Mouse (Mus musculus): ENCODE data around the gene Eml5. TPM values are rescaled to one million over a fixed set of nuclear protein-coding genes. Genes with fewer than 3 reads are reported as not detected.

The Eml5 gene
- polyA plus RNA-seq, 1 experiment from 2014 or later = 4.9 TPM

- Histone ChIP-seq H3K9ac (no peak overlapping the region), H3K4me1 (ENCODE audit: insufficient read depth) (no peaks in the 10 kb centered on the region), H3K4me3 (ENCODE audit: low read depth, low read length) (no peak overlapping the region), H3K4me2 (no peak overlapping the region), H3K27ac (ENCODE audit: low read depth) (no peak overlapping the region), H3K36me3 (ENCODE audit: insufficient read depth) (no peaks in the 10 kb centered on the region), H3K27me3 (ENCODE audit: insufficient read depth, low read length) (no peaks in the 10 kb centered on the region), H3K9me3 (ENCODE audit: low read depth, low read length) (no peaks in the 10 kb centered on the region)
- 50% methylated on average over 2 of the region's 2 CpGs for WGBS
- ATAC-seq (ENCODE audit: insufficient read depth) = no peak
- DNase-seq = no peak
- no peak for TF ChIP-seq CTCF (IDR thresholded peaks at IDR 0.05; ENCODE audit: low read depth)
Observed at GRCm38 (mm10) chr12:98875216-98875615, 26.1 kb downstream of the Eml5 start.

- Histone ChIP-seq H3K9ac (no peak overlapping the region), H3K4me2 (no peak overlapping the region), H3K4me3 (ENCODE audit: low read depth, low read length) (no peak overlapping the region), H3K36me3 (ENCODE audit: insufficient read depth) (no peaks in the 10 kb centered on the region), H3K4me1 (ENCODE audit: insufficient read depth) (no peaks in the 10 kb centered on the region), H3K27ac (ENCODE audit: low read depth) (no peak overlapping the region), H3K9me3 (ENCODE audit: low read depth, low read length) (no peaks in the 10 kb centered on the region), H3K27me3 (ENCODE audit: insufficient read depth, low read length) (no peaks in the 10 kb centered on the region)
- no peak for ATAC-seq (ENCODE audit: insufficient read depth)
- WGBS = 86% methylated on average over 10 of the region's 10 CpGs
- TF ChIP-seq CTCF (IDR thresholded peaks at IDR 0.05; ENCODE audit: low read depth) = no peak
- no peak for DNase-seq
Observed at GRCm38 (mm10) chr12:98872836-98873235, 28.4 kb downstream of the Eml5 start.

GRCm38 (mm10) chr12:98863436-98863835 lies 37.8 kb downstream of the Eml5 start:
- Histone ChIP-seq H3K9me3 (ENCODE audit: low read depth, low read length) (no peaks in the 10 kb centered on the region), H3K27ac (ENCODE audit: low read depth) (no peak overlapping the region), H3K27me3 (ENCODE audit: insufficient read depth, low read length) (no peaks in the 10 kb centered on the region), H3K9ac (no peak overlapping the region), H3K4me1 (ENCODE audit: insufficient read depth) (no peaks in the 10 kb centered on the region), H3K36me3 (ENCODE audit: insufficient read depth) (no peaks in the 10 kb centered on the region), H3K4me3 (ENCODE audit: low read depth, low read length) (no peak overlapping the region), H3K4me2 (no peak overlapping the region)
- ATAC-seq (ENCODE audit: insufficient read depth) (no peak), DNase-seq (no peak)
- 80% methylated on average over 4 of the region's 4 CpGs for WGBS
- no peak for TF ChIP-seq CTCF (IDR thresholded peaks at IDR 0.05; ENCODE audit: low read depth)

GRCm38 (mm10) chr12:98860316-98860715 lies 41.0 kb downstream of the Eml5 start:
- H3K9ac ChIP-seq = no peak overlapping the region
- DNase-seq = no peak
- ATAC-seq (ENCODE audit: insufficient read depth) = no peak
- no peaks in the 10 kb centered on the region for H3K9me3 ChIP-seq (ENCODE audit: low read depth, low read length)
- H3K4me3 ChIP-seq (ENCODE audit: low read depth, low read length) = no peak overlapping the region
- 83% methylated on average over 2 of the region's 2 CpGs for WGBS
- H3K4me2 ChIP-seq = no peak overlapping the region
- no peaks in the 10 kb centered on the region for H3K4me1 ChIP-seq (ENCODE audit: insufficient read depth)
- no peaks in the 10 kb centered on the region for H3K36me3 ChIP-seq (ENCODE audit: insufficient read depth)
- TF ChIP-seq CTCF (IDR thresholded peaks at IDR 0.05; ENCODE audit: low read depth) = no peak
- H3K27ac ChIP-seq (ENCODE audit: low read depth) = no peak overlapping the region
- H3K27me3 ChIP-seq (ENCODE audit: insufficient read depth, low read length) = no peaks in the 10 kb centered on the region

GRCm38 (mm10) chr12:98850767-98851166 lies 50.5 kb downstream of the Eml5 start:
- Histone ChIP-seq H3K27me3 (ENCODE audit: insufficient read depth, low read length) (no peaks in the 10 kb centered on the region), H3K4me2 (no peak overlapping the region), H3K36me3 (ENCODE audit: insufficient read depth) (no peaks in the 10 kb centered on the region), H3K4me1 (ENCODE audit: insufficient read depth) (no peaks in the 10 kb centered on the region), H3K4me3 (ENCODE audit: low read depth, low read length) (no peak overlapping the region), H3K9ac (no peak overlapping the region), H3K27ac (ENCODE audit: low read depth) (no peak overlapping the region), H3K9me3 (ENCODE audit: low read depth, low read length) (no peaks in the 10 kb centered on the region)
- DNase-seq (peak; percentile 64), ATAC-seq (ENCODE audit: insufficient read depth) (no peak)
- TF ChIP-seq CTCF (IDR thresholded peaks at IDR 0.05; ENCODE audit: low read depth) = peak; percentile 76
- 13% methylated on average over 3 of the region's 3 CpGs for WGBS

- WGBS = 95% methylated on average over 3 of the region's 3 CpGs
- H3K9ac ChIP-seq = no peak overlapping the region
- no peak for DNase-seq
- H3K36me3 ChIP-seq (ENCODE audit: insufficient read depth) = no peaks in the 10 kb centered on the region
- no peak for TF ChIP-seq CTCF (IDR thresholded peaks at IDR 0.05; ENCODE audit: low read depth)
- H3K4me3 ChIP-seq (ENCODE audit: low read depth, low read length) = no peak overlapping the region
- H3K4me1 ChIP-seq (ENCODE audit: insufficient read depth) = no peaks in the 10 kb centered on the region
- no peak overlapping the region for H3K27ac ChIP-seq (ENCODE audit: low read depth)
- no peak for ATAC-seq (ENCODE audit: insufficient read depth)
- H3K27me3 ChIP-seq (ENCODE audit: insufficient read depth, low read length) = no peaks in the 10 kb centered on the region
- H3K4me2 ChIP-seq = no peak overlapping the region
- no peaks in the 10 kb centered on the region for H3K9me3 ChIP-seq (ENCODE audit: low read depth, low read length)
Observed at GRCm38 (mm10) chr12:98844774-98845173, 56.5 kb downstream of the Eml5 start.

- Histone ChIP-seq H3K27ac (ENCODE audit: low read depth) (no peak overlapping the region), H3K9ac (no peak overlapping the region), H3K4me2 (no peak overlapping the region), H3K27me3 (ENCODE audit: insufficient read depth, low read length) (no peaks in the 10 kb centered on the region), H3K36me3 (ENCODE audit: insufficient read depth) (no peaks in the 10 kb centered on the region), H3K4me1 (ENCODE audit: insufficient read depth) (no peaks in the 10 kb centered on the region), H3K4me3 (ENCODE audit: low read depth, low read length) (no peak overlapping the region), H3K9me3 (ENCODE audit: low read depth, low read length) (no peaks in the 10 kb centered on the region)
- TF ChIP-seq CTCF (IDR thresholded peaks at IDR 0.05; ENCODE audit: low read depth) = no peak
- ATAC-seq (ENCODE audit: insufficient read depth) (no peak), DNase-seq (no peak)
- 70% methylated on average over 3 of the region's 3 CpGs for WGBS
Observed at GRCm38 (mm10) chr12:98840135-98840534, 61.1 kb downstream of the Eml5 start.

GRCm38 (mm10) chr12:98837940-98838339 lies 63.3 kb downstream of the Eml5 start:
- Histone ChIP-seq H3K27ac (ENCODE audit: low read depth) (no peak overlapping the region), H3K4me1 (ENCODE audit: insufficient read depth) (peaks cover 2% of the 10 kb centered on the region; the same call in 1 of the 2 replicates), H3K4me2 (no peak overlapping the region), H3K9ac (no peak overlapping the region), H3K4me3 (ENCODE audit: low read depth, low read length) (no peak overlapping the region), H3K36me3 (ENCODE audit: insufficient read depth) (no peaks in the 10 kb centered on the region), H3K27me3 (ENCODE audit: insufficient read depth, low read length) (no peaks in the 10 kb centered on the region), H3K9me3 (ENCODE audit: low read depth, low read length) (no peaks in the 10 kb centered on the region)
- ATAC-seq (ENCODE audit: insufficient read depth) = no peak
- DNase-seq = no peak
- TF ChIP-seq CTCF (IDR thresholded peaks at IDR 0.05; ENCODE audit: low read depth) = no peak
- 84% methylated on average over 3 of the region's 3 CpGs for WGBS
